Mouse (Mus musculus): Measurements from ENCODE around the gene Ptprcap.

- TF ChIP-seq CTCF (IDR thresholded peaks at IDR 0.05): no peak
- no peak for TF ChIP-seq EP300 (IDR thresholded peaks at IDR 0.05; ENCODE audit: insufficient read depth, low read depth, low read length)
- TF ChIP-seq POLR2A (IDR thresholded peaks at IDR 0.05; ENCODE audit: insufficient read depth, low read depth, low read length): no peak
Observed at GRCm38 (mm10) chr19:4181892-4182291, 28.5 kb downstream of the Ptprcap start.
